34 mouse cellular contexts compared by ENCODE assay signal in genomic region chr13:93698866-93699265, GRCm38 (mm10). TPM values are rescaled to one million over a fixed set of nuclear protein-coding genes. Genes with fewer than 3 reads are reported as not detected.
DNase-seq lines count a peak whose midpoint lies in the region; ATAC-seq and TF ChIP-seq lines count a peak whose summit lies in the region.
"Had no signal": no experiment of that assay in that cellular context is flagged by ENCODE, and none has a peak within 500 bp of the region (broad histone marks: within the 10 kb centered on the region; RNA-seq: fewer than 3 reads in every experiment).

No protein-coding gene starts in this region.

- no peak overlapping the region for H3K27ac ChIP-seq in kidney, embryonic 14.5 days (ENCODE audit: low read depth, low read length)
- no peak overlapping the region for H3K27ac ChIP-seq in gastrocnemius, adult 2 months
- H3K27ac ChIP-seq: embryonic facial prominence, embryonic 12.5 days; limb, embryonic 10.5 days; limb, embryonic 15.5 days; macrophage; midbrain, embryonic 13.5 days; stomach, postnatal 0 days had no signal

- no peaks in the 10 kb centered on the region for H3K4me1 ChIP-seq in kidney, embryonic 14.5 days (ENCODE audit: control insufficient read depth, insufficient read depth, low read length)
- H3K4me1 ChIP-seq: embryonic facial prominence, embryonic 12.5 days; limb, embryonic 10.5 days; limb, embryonic 15.5 days; midbrain, embryonic 13.5 days had no signal

- no peaks in the 10 kb centered on the region for H3K27me3 ChIP-seq in kidney, embryonic 14.5 days (ENCODE audit: control insufficient read depth, insufficient read depth, low read length)
- H3K27me3 ChIP-seq: embryonic facial prominence, embryonic 12.5 days; limb, embryonic 15.5 days; midbrain, embryonic 13.5 days had no signal

- WGBS in kidney, embryonic 14.5 days, result 86% methylated on average over 6 of the region's 6 CpGs

- H3K9me3 ChIP-seq in kidney, embryonic 14.5 days (ENCODE audit: control insufficient read depth, low read length), result no peaks in the 10 kb centered on the region
- H3K9me3 ChIP-seq: embryonic facial prominence, embryonic 12.5 days; G1E; limb, embryonic 10.5 days; limb, embryonic 15.5 days; midbrain, embryonic 13.5 days had no signal

- no peak overlapping the region for H3K4me2 ChIP-seq in kidney, embryonic 14.5 days (replicated peaks; ENCODE audit: low read depth, low read length)
- H3K4me2 ChIP-seq: embryonic facial prominence, embryonic 12.5 days; limb, embryonic 15.5 days; midbrain, embryonic 13.5 days had no signal

- intact Hi-C loops in gastrocnemius, adult 2 months (cut with DNase I), result no loop called here

- no peak for ATAC-seq in kidney, embryonic 14.5 days (ENCODE audit: low FRiP score, low TSS enrichment)
- ATAC-seq: forebrain, embryonic 16.5 days; hindbrain, embryonic 16.5 days; lung, postnatal 0 days; midbrain, embryonic 13.5 days had no signal

- DNase-seq in cerebellum, postnatal 10 days, result peak; percentile 29 to 33
- DNase-seq in cerebellum, adult 9-10 months, result no peak
- peak; percentile 80 for DNase-seq in kidney, adult 18-20 months
- peak; percentile 19 for DNase-seq in Muller cell, postnatal 12 days (ENCODE audit: inconsistent ontology term)
- DNase-seq in kidney, postnatal 10 days, result peak; percentile 79
- no peak for DNase-seq in gastrocnemius, adult 2 months
- DNase-seq in retina, postnatal 1 day, result no peak
- DNase-seq: adrenal gland, postnatal 25 days; cerebellum, adult 18-20 months; embryo, embryonic 11 days; heart, postnatal 14 days; layer of hippocampus, postnatal 36 days; right cerebral cortex, postnatal 4 days; thymus, adult 18-20 months; thymus, postnatal 25 days had no signal

- no peak overlapping the region for H3K4me3 ChIP-seq in kidney, embryonic 14.5 days (ENCODE audit: low read length)
- no peak overlapping the region for H3K4me3 ChIP-seq in gastrocnemius, adult 2 months
- H3K4me3 ChIP-seq: embryonic facial prominence, embryonic 12.5 days; limb, embryonic 10.5 days; limb, embryonic 15.5 days; midbrain, embryonic 13.5 days had no signal

- no peaks in the 10 kb centered on the region for H3K36me3 ChIP-seq in kidney, embryonic 14.5 days (ENCODE audit: control insufficient read depth, insufficient read depth, low read length)
- H3K36me3 ChIP-seq: embryonic facial prominence, embryonic 12.5 days; G1E; limb, embryonic 10.5 days; limb, embryonic 15.5 days; midbrain, embryonic 13.5 days had no signal

- no peak overlapping the region for H3K9ac ChIP-seq in kidney, embryonic 14.5 days (ENCODE audit: low read depth, low read length)
- H3K9ac ChIP-seq: embryonic facial prominence, embryonic 12.5 days; limb, embryonic 15.5 days; midbrain, embryonic 13.5 days had no signal

- no peak for TF ChIP-seq CTCF in gastrocnemius, adult 2 months (IDR thresholded peaks at IDR 0.05)

RNA-seq across cellular contexts. Expression of gene Dmgdh, which starts 24.6 kb away (rescaled TPM):
- polyA plus RNA-seq in kidney, embryonic 14.5 days (2014; fragmentation: Nextera tagmentation; extraction: Ambion mirVana), result 0.13 and 0.28 TPM in 2 replicates
- not detected for total RNA-seq in gastrocnemius, adult 2 months (2021)
- total RNA-seq: adrenal gland, postnatal 25 days; heart, postnatal 14 days; megakaryocyte-erythroid progenitor cell, adult 5-6 weeks had no signal
- polyA plus RNA-seq: C2C12; G1E; gonadal fat pad, adult 2 months; limb, embryonic 10.5 days; lung, postnatal 0 days; macrophage; spleen, adult 2 months had no signal

RNA-seq across cellular contexts. Expression of gene Bhmt2, which starts 24.8 kb away (rescaled TPM):
- 0.66 and 0.96 TPM in 2 replicates for polyA plus RNA-seq in kidney, embryonic 14.5 days (2014; fragmentation: Nextera tagmentation; extraction: Ambion mirVana)
- not detected for total RNA-seq in gastrocnemius, adult 2 months (2021)
- total RNA-seq: adrenal gland, postnatal 25 days; G1E; gastrocnemius, adult 8-10 months; heart, postnatal 14 days; megakaryocyte-erythroid progenitor cell, adult 5-6 weeks had no signal
- polyA plus RNA-seq: C2C12; embryonic facial prominence, embryonic 12.5 days; G1E; heart, embryonic 14.5 days; hindbrain, embryonic 11.5 days; limb, embryonic 10.5 days; limb, embryonic 15.5 days; lung, postnatal 0 days; macrophage; neural tube, embryonic 14.5 days; spleen, adult 2 months had no signal

Comparison
In these comparisons a context has a peak if more than half of its experiments do, and no peak if none do; other contexts are left out.
1. DNase-seq: peak in cerebellum, postnatal 10 days (2 of 2), kidney, adult 18-20 months (single experiment), Muller cell, postnatal 12 days (single experiment) and kidney, postnatal 10 days (single experiment); none in cerebellum, adult 9-10 months (single experiment), gastrocnemius, adult 2 months (single experiment) and retina, postnatal 1 day (single experiment).